Mouse (Mus musculus): ENCODE measurements at regions not wholly inside any gene's neighbourhood (a gene's known extent, or its start where the extent isn't known, plus 50 kb on each side); places are given as distances from the start of the nearest gene placed in this dataset.
"Not testable (repeated sequence)": the region's sequence is repeated elsewhere in the genome, so short reads cannot be mapped to it uniquely, and the experiment has no call there.

- not testable (repeated sequence) for DNase-seq
These were observed 284.8 kb upstream of the Shh start for GRCm38 (mm10) chr5:28751821-28752220.

GRCm38 (mm10) chr5:28734768-28735167 lies 267.7 kb upstream of the Shh start:
- DNase-seq = no peak

- DNase-seq = no peak
These were observed 255.0 kb upstream of the Shh start for GRCm38 (mm10) chr5:28722067-28722466.

DNA sequence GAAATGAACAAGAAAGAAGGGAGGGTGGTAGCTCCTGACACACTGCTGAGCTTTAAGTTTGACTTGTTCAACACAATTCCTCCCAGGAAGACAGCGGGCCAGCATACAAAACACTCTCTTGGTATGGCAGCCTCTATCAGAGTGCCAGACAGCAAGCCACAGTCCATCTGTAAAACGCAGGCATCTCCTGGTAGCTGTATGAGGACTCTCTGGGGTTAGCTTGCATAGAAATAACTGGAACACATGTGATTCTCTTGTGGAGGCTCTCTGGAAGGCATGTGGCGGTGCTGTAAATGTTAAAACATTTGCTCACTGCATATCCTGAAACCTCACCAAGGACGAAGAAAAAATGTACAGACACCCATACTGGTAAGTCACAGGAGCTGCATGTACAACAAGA lies 247.9 kb upstream of the Shh start:
- no peak for DNase-seq

DNA sequence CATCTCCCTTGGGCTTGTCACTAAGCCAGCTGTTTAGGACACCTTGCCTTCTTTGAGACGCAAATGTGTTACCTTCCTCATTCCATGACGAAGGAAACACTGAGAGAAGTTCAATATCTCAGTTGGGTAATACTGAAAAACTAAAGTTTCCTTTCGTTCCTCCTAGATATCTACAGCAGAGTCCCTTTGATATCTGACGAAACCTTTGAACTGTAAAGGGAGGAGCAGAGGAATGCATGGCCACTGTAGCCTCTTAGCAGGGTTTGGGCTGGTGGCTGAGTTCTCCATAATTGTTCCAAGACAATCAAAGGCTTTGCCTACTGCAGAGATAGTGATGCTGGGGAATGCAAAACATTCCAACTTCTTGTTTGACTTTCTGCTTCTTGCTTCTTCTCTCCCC lies 243.5 kb upstream of the Shh start:
- no peak for DNase-seq

- DNase-seq = no peak
These were observed 242.6 kb upstream of the Shh start for GRCm38 (mm10) chr5:28709626-28710025.

GRCm38 (mm10) chr5:28704359-28704758 lies 237.3 kb upstream of the Shh start:
- DNase-seq = no peak

- DNase-seq = no peak
These were observed 229.9 kb upstream of the Shh start for GRCm38 (mm10) chr5:28696966-28697365.

- no peak for DNase-seq
These were observed 223.1 kb upstream of the Shh start for GRCm38 (mm10) chr5:28690110-28690509.

DNA sequence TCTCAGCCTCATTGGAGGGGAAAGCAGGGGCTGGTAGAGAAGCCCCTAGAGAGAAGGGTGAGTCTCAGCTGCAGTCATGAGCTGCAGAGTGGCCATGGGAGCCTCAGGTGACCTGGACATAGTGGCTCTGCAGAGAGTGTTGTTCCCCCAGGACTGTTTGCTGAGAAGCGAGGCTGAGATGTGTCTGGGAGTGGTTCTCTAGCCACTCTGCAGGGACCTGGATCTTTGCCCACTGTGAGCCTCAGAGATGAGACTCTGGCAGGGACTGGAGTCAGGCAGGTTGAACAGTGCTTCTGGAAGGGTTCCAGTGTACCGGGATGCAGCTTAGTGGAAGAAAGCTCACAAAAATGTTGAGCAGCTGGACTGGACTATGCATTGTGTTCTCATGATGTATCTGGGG lies 222.6 kb upstream of the Shh start:
- no peak for DNase-seq

GRCm38 (mm10) chr5:28689136-28689535 lies 222.1 kb upstream of the Shh start:
- no peak for DNase-seq

GRCm38 (mm10) chr5:28682821-28683220 lies 215.8 kb upstream of the Shh start:
- no peak for DNase-seq

DNA sequence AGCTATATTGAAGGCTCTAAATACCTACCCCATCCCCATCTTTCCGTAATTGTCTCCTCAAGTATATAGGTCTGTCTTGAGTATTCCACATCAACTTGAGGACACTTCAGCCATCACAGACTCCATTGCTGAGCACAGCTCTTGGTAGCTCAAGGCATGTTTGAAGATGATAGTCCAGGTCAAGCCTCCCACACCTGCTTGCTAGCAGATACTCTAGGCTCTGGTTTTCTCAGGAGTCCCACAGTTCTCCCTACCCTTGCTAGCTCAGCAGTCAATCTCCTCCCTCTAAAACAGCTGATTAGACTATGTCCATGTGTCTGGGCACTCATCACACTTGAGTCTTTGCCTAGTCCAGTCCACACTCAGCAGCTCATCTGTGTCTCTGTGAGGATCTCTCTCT lies 213.3 kb upstream of the Shh start:
- DNase-seq = no peak

GRCm38 (mm10) chr5:28679761-28680160 lies 212.7 kb upstream of the Shh start:
- DNase-seq = no peak

DNA sequence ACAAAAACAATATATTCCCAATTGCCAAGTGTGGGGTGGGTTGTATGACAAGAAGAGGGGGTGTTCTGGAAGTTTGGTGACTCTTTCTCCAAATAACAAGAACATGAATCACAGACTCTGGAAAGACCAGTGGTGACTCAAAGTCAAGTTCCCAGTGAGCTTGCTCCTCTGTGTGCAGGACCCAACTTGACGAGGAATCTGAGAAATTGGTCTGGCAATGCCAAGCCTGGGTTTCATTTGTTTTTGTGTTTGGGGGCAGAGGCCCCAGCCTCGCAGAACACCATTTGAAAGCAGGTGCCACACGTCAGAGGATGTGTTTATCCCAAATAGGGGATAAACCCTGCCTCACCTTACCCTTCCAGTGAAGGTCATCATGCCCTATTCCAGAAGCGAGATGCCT lies 163.1 kb upstream of the Shh start:
- no peak for DNase-seq

DNA sequence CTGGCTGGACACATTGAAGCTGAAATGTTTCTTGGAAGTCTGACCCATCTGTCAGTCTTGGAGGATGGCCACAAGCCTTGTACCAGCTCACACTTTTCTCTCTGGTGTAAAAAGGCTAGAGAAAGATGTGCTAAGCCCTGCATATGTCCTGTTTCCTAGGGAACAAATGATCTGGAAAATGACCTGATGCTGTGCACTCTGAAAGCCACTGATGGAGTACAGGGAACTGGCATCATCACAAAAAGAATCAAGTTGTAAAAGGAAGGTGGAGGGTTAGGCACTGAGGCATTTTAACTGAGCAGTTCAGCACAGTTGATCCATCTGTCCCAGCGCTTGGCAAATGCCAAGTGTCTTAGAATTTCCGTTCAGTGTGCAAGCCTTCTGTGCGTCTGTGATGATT lies 144.8 kb upstream of the Shh start:
- no peak for DNase-seq

DNA sequence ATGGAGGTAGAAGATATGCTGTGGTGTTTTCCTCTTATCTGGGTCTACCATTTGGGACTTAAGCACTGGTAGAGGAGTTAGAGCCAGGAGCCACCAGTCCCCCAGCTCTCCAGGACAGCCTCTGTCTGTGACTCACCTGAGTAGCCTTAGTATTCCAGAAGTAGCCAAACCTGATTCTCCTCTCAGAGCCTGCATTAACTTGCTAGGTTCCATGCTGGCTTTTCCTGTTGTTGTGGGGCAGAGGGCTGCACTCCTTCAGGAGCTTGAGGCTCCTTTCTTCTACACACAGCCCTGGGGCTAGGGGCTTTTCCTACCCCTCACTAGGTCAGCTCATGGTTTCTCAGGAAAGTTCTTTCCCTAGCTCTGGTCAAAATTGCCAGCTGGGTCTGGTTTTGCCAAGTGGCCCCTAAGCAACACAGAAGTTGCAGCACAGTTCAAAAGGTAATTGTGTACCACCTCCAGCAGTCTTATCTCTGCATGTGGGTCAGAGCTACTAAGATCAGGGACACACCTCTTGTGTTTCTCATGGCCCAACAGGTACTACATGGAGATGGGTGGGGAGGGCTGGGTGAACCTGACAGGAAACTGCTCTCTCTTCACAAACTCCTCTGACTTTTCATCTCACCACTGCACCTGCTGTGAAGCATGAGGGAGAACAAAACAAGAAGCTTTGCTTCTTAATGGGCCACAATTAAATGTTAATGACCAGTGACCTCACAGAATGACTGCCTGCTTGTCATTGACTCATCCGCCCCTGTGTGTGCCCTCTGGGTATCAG lies 129.7 kb upstream of the Shh start:
- DNase-seq = no peak

GRCm38 (mm10) chr5:28571347-28571998 lies 104.4 kb upstream of the Shh start:
- DNase-seq = no peak

- no peak for DNase-seq
These were observed 101.4 kb upstream of the Shh start for GRCm38 (mm10) chr5:28568417-28568816.

DNA sequence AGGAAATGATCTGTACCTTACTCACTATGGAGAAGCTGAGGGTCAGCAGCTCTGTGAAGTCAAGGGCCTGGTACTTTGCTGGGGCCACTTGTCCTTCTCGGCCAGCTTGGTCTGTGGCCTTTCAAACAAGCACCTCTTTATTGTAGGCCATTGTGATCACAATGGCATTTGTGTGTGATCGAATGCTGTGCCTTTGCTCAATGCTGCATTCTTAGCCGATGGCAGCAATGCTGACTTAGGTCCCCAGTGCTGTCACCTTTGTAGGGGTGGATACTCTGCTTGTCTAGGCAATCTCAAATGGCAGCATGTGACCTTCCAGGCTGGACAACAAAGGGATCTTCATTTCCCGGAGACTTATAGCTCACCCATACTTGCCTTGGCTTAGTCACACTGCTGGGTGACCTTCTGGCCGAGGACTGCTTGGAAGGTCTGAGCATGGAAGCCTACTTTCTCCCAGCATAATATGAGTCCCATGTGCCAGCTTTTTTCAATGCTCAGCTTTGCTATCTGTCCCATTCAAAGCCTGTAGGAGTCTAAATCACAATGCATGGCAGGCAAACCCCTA lies 100.4 kb upstream of the Shh start:
- DNase-seq = no peak

- DNase-seq = no peak
These were observed 96.3 kb upstream of the Shh start for GRCm38 (mm10) chr5:28563401-28563800.

DNA sequence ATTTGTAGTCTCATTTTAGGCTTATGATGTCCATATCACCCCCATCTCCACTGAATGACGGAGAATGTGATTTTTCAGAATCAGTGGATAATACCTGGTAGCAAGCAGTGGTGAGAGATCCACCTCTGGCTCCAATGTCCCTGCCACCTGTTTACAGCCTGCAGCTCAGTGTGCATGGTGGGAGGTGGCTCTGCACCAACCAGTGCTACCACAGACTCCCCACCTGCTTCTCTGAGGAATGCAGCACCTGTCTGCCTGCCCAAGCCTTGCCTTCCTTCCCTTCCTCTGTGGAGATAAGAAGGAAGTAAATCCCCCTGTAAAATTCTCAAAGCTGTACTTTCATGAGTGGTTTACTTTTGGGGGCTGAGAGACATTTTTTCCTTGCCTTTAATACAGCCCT lies 95.9 kb upstream of the Shh start:
- no peak for DNase-seq

GRCm38 (mm10) chr5:28553543-28553942 lies 86.5 kb upstream of the Shh start:
- DNase-seq = no peak

- no peak for DNase-seq
These were observed 63.3 kb upstream of the Shh start for GRCm38 (mm10) chr5:28530202-28530855.
